Mouse (Mus musculus) olfactory bulb, adult 2 months (tissue): ENCODE measurements around the gene Cacna2d2.
A peak's percentile ranks its signal among the peaks of the same experiment; 100 is the strongest.

ENCODE experiments used
- CTCF ChIP-seq: fragments of 200-500 bp; IDR thresholded peaks from 2 replicates; pipeline ENCODE4 v1.5.1; 2012; ENCODE audit warnings: low read depth, mild to moderate bottlenecking, low read length, moderate library complexity; ENCODE audit not compliant: insufficient read depth
- POLR2A ChIP-seq: fragments of 200-500 bp; IDR thresholded peaks from 2 replicates; pipeline ENCODE4 v1.6.1; 2012; ENCODE audit warnings: mild to moderate bottlenecking, low read depth, low read length, moderate library complexity; ENCODE audit not compliant: insufficient read depth

GRCm38 (mm10) chr9:107541474-107542351 is 142.3 kb downstream of the Cacna2d2 start, which contains the start of the genes Cyb561d2 and Nprl2:
- no peak for TF ChIP-seq CTCF
- peak; percentile 69; the same call in 1 of the 2 replicates for TF ChIP-seq POLR2A
